In the genomic region with DNA sequence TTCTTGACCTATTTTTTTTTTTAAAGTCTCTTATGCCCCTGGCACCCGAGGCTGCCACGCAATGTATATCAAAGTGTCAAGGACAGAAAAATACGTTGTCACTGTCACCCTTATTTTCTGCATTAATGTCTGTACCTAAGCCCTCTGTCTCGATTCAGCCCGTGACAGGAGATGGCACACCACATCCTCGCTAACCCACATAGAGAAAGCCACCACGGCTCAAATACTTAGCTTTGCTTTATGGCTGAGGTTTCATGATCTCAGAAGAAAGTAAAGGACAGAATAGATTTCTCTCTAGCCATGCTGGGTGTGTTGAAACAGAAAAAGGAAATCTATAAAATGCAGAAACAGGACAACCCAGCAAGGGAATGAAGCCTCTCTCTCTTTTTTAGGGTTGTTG, we compare ENCODE assay signal across 21 mouse cellular contexts.
A peak's percentile ranks its signal among the peaks of the same experiment; 100 is the strongest.
DNase-seq lines count a peak whose midpoint lies in the region; ATAC-seq and TF ChIP-seq lines count a peak whose summit lies in the region.
"Had no signal": no experiment of that assay in that cellular context is flagged by ENCODE, and none has a peak within 500 bp of the region (broad histone marks: within the 10 kb centered on the region; RNA-seq: fewer than 3 reads in every experiment).

No protein-coding gene starts in this region.

- TF ChIP-seq CTCF in thymus, adult 2 months (IDR thresholded peaks at IDR 0.05; ENCODE audit: borderline replicate concordance, control insufficient read depth, extremely low read depth, insufficient read depth, low read length, poor library complexity), result no peak

- H3K4me1 ChIP-seq in thymus, adult 2 months (replicated peaks; ENCODE audit: control insufficient read depth, insufficient read depth, low read length), result no peaks in the 10 kb centered on the region
- peaks cover 19% of the 10 kb centered on the region for H3K4me1 ChIP-seq in hindbrain, embryonic 10.5 days (replicated peaks)
- peaks cover 4% of the 10 kb centered on the region; the same call in 1 of the 2 replicates for H3K4me1 ChIP-seq in forebrain, embryonic 15.5 days

- H3K27ac ChIP-seq in thymus, adult 2 months (ENCODE audit: control insufficient read depth, insufficient read depth, low read length), result no peak overlapping the region
- no peak overlapping the region for H3K27ac ChIP-seq in hindbrain, embryonic 10.5 days
- H3K27ac ChIP-seq in forebrain, embryonic 15.5 days (replicated peaks), result no peak overlapping the region
- H3K27ac ChIP-seq: embryonic facial prominence, embryonic 13.5 days; forebrain, embryonic 12.5 days; gastrocnemius, adult 2 months; hindbrain, embryonic 15.5 days had no signal

- H3K4me2 ChIP-seq in forebrain, embryonic 15.5 days (replicated peaks), result no peak overlapping the region
- H3K4me2 ChIP-seq: embryonic facial prominence, embryonic 13.5 days; forebrain, embryonic 12.5 days; hindbrain, embryonic 15.5 days had no signal

- no peak for ATAC-seq in forebrain, embryonic 15.5 days (replicated peaks)
- ATAC-seq: forebrain, postnatal 0 days; intestine, embryonic 16.5 days had no signal

- H3K9ac ChIP-seq in forebrain, embryonic 15.5 days (replicated peaks), result no peak overlapping the region
- H3K9ac ChIP-seq: embryonic facial prominence, embryonic 13.5 days; forebrain, embryonic 12.5 days; forebrain, postnatal 0 days; hindbrain, embryonic 15.5 days had no signal

- no peak for TF ChIP-seq POLR2A in thymus, adult 2 months (IDR thresholded peaks at IDR 0.05; ENCODE audit: control insufficient read depth, extremely low read depth, insufficient read depth, low read length, poor library complexity)

- H3K27me3 ChIP-seq in thymus, adult 2 months (ENCODE audit: control insufficient read depth, insufficient read depth, low read length), result no peaks in the 10 kb centered on the region
- no peaks in the 10 kb centered on the region for H3K27me3 ChIP-seq in hindbrain, embryonic 10.5 days (ENCODE audit: insufficient read depth, poor library complexity, severe bottlenecking)
- no peaks in the 10 kb centered on the region for H3K27me3 ChIP-seq in forebrain, embryonic 15.5 days
- H3K27me3 ChIP-seq: embryonic facial prominence, embryonic 13.5 days; forebrain, embryonic 12.5 days; hindbrain, embryonic 15.5 days had no signal

- H3K36me3 ChIP-seq in thymus, adult 2 months (ENCODE audit: control insufficient read depth, insufficient read depth, low read length), result no peaks in the 10 kb centered on the region
- H3K36me3 ChIP-seq in hindbrain, embryonic 10.5 days, result no peaks in the 10 kb centered on the region
- H3K36me3 ChIP-seq in forebrain, embryonic 15.5 days, result no peaks in the 10 kb centered on the region
- H3K36me3 ChIP-seq: embryonic facial prominence, embryonic 13.5 days; forebrain, embryonic 12.5 days; G1E; hindbrain, embryonic 15.5 days had no signal

- DNase-seq in thymus, adult 2 months, result peak; percentile 6
- DNase-seq in thymus, adult 18-20 months, result no peak
- DNase-seq in CD4-positive helper T cell, adult 2 months (ENCODE audit: low read depth, low spot score), result peak; percentile 26
- peak; percentile 65 for DNase-seq in T-cell, adult 2 months (ENCODE audit: low spot score)
- DNase-seq in natural killer cell, adult 2 months (ENCODE audit: low spot score in 2 of 2), result peak; percentile 31 to 49
- DNase-seq in hindbrain, embryonic 10.5 days (ENCODE audit: low spot score), result no peak
- DNase-seq: adrenal gland, postnatal 10 days; B cell, adult 2 months; cerebellum, adult 11 months; cerebellum, adult 8-10 months; cerebellum, postnatal 25 days; forebrain, postnatal 0 days; gastrocnemius, adult 2 months; gastrocnemius, postnatal 25 days; heart, postnatal 14 days had no signal

- no peak overlapping the region for H3K4me3 ChIP-seq in thymus, adult 2 months (ENCODE audit: control insufficient read depth, insufficient read depth, low read length)
- no peak overlapping the region for H3K4me3 ChIP-seq in hindbrain, embryonic 10.5 days
- H3K4me3 ChIP-seq in forebrain, embryonic 15.5 days, result no peak overlapping the region
- H3K4me3 ChIP-seq: embryonic facial prominence, embryonic 13.5 days; forebrain, embryonic 12.5 days; gastrocnemius, adult 2 months; hindbrain, embryonic 15.5 days had no signal

- WGBS in thymus, adult 2 months, result 17% methylated on average over 7 of the region's 7 CpGs
- 85% methylated on average over 7 of the region's 7 CpGs for WGBS in hindbrain, embryonic 10.5 days
- 85% methylated on average over 7 of the region's 7 CpGs for WGBS in forebrain, embryonic 15.5 days

- H3K9me3 ChIP-seq in hindbrain, embryonic 10.5 days, result no peaks in the 10 kb centered on the region
- H3K9me3 ChIP-seq in forebrain, embryonic 15.5 days, result no peaks in the 10 kb centered on the region
- H3K9me3 ChIP-seq: embryonic facial prominence, embryonic 13.5 days; forebrain, embryonic 12.5 days; hindbrain, embryonic 15.5 days had no signal

Comparison
In these comparisons a context has a peak if more than half of its experiments do, and no peak if none do; other contexts are left out.
1. DNase-seq: peak in thymus, adult 2 months (single experiment), CD4-positive helper T cell, adult 2 months (single experiment), T-cell, adult 2 months (single experiment) and natural killer cell, adult 2 months (2 of 2); none in thymus, adult 18-20 months (0 of 2) and hindbrain, embryonic 10.5 days (single experiment).